Mouse (Mus musculus) kidney, adult 8-10 months (tissue): ENCODE results near the gene 4933434E20Rik.

ENCODE experiments used
- DNase-seq, 2 experiments: peaks; one replicate each; pipeline ENCODE4 v3.0.0; 2022

The 4933434E20Rik gene

GRCm38 (mm10) chr3:90051441-90052350 is at the start of gene 4933434E20Rik:
Gene 4933434E20Rik (plus strand): TSS chr3:90051636.
- DNase-seq: no peak

DNA sequence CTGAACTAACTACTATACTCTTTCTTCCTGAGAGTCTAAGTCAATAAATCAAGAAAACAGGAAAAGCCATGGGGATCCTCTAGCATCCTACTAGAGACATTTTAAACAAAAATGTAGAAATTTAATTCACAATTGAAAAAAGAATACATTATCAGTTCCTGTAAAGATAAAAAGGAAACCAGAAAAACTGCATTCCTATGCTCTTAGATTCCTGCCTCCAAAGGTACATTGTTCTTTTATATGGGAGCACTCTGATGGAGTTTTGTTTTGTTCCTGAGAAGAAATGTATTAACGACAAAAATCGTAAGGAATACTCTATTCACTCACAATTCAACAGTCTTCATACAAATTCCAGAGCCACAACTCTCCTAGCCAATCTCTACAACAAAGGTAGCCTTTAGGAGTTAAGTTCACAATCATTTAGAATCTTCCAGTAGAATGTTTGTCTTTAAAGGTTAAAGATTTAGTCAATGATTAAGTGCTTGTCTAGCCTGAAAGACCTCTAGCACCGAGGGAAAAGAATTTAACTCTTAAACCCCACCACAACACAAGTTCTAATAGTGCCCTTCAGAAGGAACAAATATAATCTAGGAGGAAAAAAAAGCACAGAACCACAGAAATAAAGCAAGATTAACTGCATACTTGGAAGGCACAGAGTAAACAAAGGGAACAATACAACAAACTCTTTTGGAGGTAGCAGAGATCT is 47.2 kb upstream of the 4933434E20Rik start:
- DNase-seq: peak in 1 of 2 experiments; percentile 39

GRCm38 (mm10) chr3:90010291-90010690 is 41.1 kb upstream of the 4933434E20Rik start:
- no peak for DNase-seq

GRCm38 (mm10) chr3:90016626-90017025 is 34.8 kb upstream of the 4933434E20Rik start:
- no peak for DNase-seq

- no peak for DNase-seq
Measured at GRCm38 (mm10) chr3:90034653-90035052, 16.8 kb upstream of the 4933434E20Rik start.

GRCm38 (mm10) chr3:90036263-90036662 is 15.2 kb upstream of the 4933434E20Rik start:
- no peak for DNase-seq

DNA sequence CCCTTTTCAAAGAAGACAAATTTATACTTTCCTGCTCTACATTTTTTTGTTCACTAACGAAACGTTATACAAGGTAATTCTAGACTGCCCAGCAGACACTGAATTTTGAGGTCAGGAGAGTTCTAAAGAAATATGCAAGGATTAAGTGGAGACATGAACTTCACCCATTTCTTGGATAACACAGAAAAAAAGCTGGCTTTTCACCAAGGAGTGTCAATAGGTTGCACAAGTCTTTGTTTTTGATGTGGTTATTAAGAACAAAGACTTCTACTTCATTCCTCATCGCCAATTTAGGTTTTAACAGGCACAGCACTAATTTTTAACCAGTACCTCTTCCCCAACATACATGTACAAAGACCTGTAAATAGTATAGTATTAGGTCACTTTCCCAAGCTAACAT is 1.7 kb upstream of the 4933434E20Rik start:
- no peak for DNase-seq

GRCm38 (mm10) chr3:90052351-90053241 is 1.2 kb downstream of the 4933434E20Rik start, which contains the start of gene Ubap2l:
Gene Ubap2l (minus strand): TSS chr3:90052628.
- DNase-seq: peak; percentile 92 to 95

GRCm38 (mm10) chr3:90061549-90061948 is 10.1 kb downstream of the 4933434E20Rik start:
- DNase-seq: no peak

- DNase-seq: no peak
Measured at GRCm38 (mm10) chr3:90062539-90062938, 11.1 kb downstream of the 4933434E20Rik start.

- no peak for DNase-seq
Measured at GRCm38 (mm10) chr3:90064383-90064782, 12.9 kb downstream of the 4933434E20Rik start.

DNA sequence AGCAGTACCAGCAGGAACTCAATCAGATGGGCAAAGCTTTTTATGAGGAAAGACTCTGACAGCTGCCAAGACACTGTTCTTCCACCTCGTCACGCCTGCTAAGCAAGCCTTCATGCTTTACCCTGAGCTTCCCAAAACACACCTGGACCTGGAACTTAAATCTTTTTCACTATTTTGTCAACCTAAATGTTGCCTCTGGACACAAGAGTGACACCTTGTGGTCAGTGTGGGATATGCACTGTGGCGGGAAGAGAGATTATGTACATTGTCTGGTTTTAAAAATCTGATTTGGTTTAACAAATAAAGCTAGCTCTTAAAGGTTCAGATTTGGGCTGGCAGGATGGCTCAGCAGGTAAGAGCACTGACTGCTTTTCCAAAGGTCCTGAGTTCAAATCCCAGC is 14.1 kb downstream of the 4933434E20Rik start:
- peak; percentile 42 to 60 for DNase-seq

GRCm38 (mm10) chr3:90067851-90068250 is 16.4 kb downstream of the 4933434E20Rik start:
- DNase-seq: no peak

DNA sequence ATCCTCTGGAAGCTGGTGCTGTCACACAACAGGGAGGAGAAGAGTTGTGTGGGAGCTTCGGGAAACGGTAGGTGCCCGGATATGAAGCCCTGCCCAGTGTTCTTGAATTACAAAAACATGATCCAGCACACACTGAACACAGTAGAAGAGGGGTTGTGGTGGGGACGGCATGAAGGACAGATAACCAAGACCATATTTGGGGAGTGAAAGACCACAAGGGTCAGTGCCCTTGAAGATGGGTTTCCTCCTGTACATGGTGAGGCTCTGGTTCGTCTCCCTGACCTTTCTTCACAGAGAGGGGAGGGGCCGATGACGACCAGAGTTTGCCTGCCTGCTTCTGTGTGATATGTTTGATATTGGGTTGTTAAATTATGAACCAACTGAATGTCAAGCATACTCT is 18.3 kb downstream of the 4933434E20Rik start:
- no peak for DNase-seq

- no peak for DNase-seq
Measured at GRCm38 (mm10) chr3:90072294-90072693, 20.9 kb downstream of the 4933434E20Rik start, which contains the start of gene Tpm3. Gene Tpm3 (plus strand): TSS chr3:90072649.

- peak; percentile 78 to 90 for DNase-seq
Measured at GRCm38 (mm10) chr3:90076921-90077716, 25.7 kb downstream of the 4933434E20Rik start.

GRCm38 (mm10) chr3:90078224-90078623 is 26.8 kb downstream of the 4933434E20Rik start:
- no peak for DNase-seq

GRCm38 (mm10) chr3:90079133-90079762 is 27.8 kb downstream of the 4933434E20Rik start:
- DNase-seq: peak; percentile 94 to 98

- peak; percentile 51 to 64 for DNase-seq
Measured at GRCm38 (mm10) chr3:90079763-90080497, 28.5 kb downstream of the 4933434E20Rik start.

- no peak for DNase-seq
Measured at GRCm38 (mm10) chr3:90080498-90080863, 29.0 kb downstream of the 4933434E20Rik start.
